Mouse (Mus musculus) ES-E14 (cell line): Measurements from ENCODE around the gene Npas3.

ENCODE experiments used
- MAFK ChIP-seq: IDR thresholded peaks from 2 replicates; pipeline ENCODE4 v1.6.1; 2014; ENCODE audit warnings: mild to moderate bottlenecking, low read depth, low read length, inconsistent platforms; ENCODE audit not compliant: insufficient read depth
- ZC3H11A ChIP-seq: IDR thresholded peaks from 2 replicates; pipeline ENCODE4 v1.6.1; 2012; ENCODE audit warnings: low read depth, mild to moderate bottlenecking, inconsistent platforms, low read length, borderline replicate concordance

- TF ChIP-seq MAFK (no peak), ZC3H11A (no peak)
These were observed 561.6 kb downstream of the Npas3 start for GRCm38 (mm10) chr12:53810081-53810480.
